Mouse (Mus musculus): ENCODE data around the gene Zmiz1.

DNA sequence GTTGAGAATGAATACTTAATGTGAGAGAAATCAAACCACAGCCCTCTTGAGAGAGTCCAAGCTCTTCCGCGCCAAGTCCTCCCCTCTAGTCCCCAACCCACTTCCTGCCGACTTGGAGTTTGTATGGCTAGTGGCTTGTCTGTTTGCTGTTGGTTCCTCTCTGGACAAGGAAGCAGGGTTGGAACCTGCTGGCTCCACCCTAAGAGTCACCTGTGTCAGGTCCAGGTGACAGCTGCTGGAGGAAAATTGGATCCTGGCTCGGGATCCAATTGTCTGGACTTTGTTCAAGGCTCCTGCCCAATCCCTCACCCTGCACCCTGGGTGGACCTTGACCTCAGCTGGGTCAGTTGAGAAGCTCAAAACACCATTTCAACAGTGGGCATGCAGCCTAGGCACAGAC is 7.4 kb downstream of the Zmiz1 start:
- TF ChIP-seq CTCF (IDR thresholded peaks at IDR 0.05; ENCODE audit: low read depth, low read length) (no peak), GATA2 (IDR thresholded peaks at IDR 0.05; ENCODE audit: borderline replicate concordance, low read depth, low read length) (no peak), GATA1 (IDR thresholded peaks at IDR 0.05; ENCODE audit: borderline replicate concordance, low read length) (no peak), TAL1 (conservative IDR thresholded peaks at IDR 0.05; ENCODE audit: low read depth, low read length) (no peak)

Data from G1E (cell line).